Mouse (Mus musculus) lung, embryonic 16.5 days (tissue): ENCODE measurements at regions not wholly inside any gene's neighbourhood (a gene's known extent, or its start where the extent isn't known, plus 50 kb on each side); places are given as distances from the start of the nearest gene placed in this dataset.

Experiments used
- ATAC-seq: fragments of 200-750 bp; cut with Nextera tagmentation; 2 replicates; pipeline ENCODE4 v1.8.0; 2017; ENCODE audit warnings: low read depth, mild to moderate bottlenecking, moderate library complexity
- H3K27ac ChIP-seq: fragments of 300-500 bp; sonication (generic); 2 replicates; pipeline ENCODE4 v1.5.1; 2014; ENCODE audit warnings: mild to moderate bottlenecking, control low read depth, low read length
- H3K27me3 ChIP-seq: fragments of 300-500 bp; sonication (generic); 2 replicates; pipeline ENCODE4 v1.6.1; 2014; ENCODE audit warnings: low read depth, low read length, mixed read lengths; ENCODE audit not compliant: control insufficient read depth, insufficient read depth
- H3K36me3 ChIP-seq: fragments of 300-500 bp; sonication (generic); 2 replicates; pipeline ENCODE4 v1.6.1; 2014; ENCODE audit warnings: low read length; ENCODE audit not compliant: control insufficient read depth, insufficient read depth
- H3K4me1 ChIP-seq: fragments of 300-500 bp; sonication (generic); replicated peaks from 2 replicates; pipeline ENCODE4 v1.6.1; 2014; ENCODE audit warnings: low read length, mixed read lengths; ENCODE audit not compliant: control insufficient read depth, insufficient read depth
- H3K4me2 ChIP-seq: fragments of 300-500 bp; sonication (generic); 2 replicates; pipeline ENCODE4 v1.6.1; 2014; ENCODE audit warnings: low read depth, low read length, control low read depth
- H3K4me3 ChIP-seq: fragments of 300-500 bp; sonication (generic); 2 replicates; pipeline ENCODE4 v1.5.1; 2014; ENCODE audit warnings: mild to moderate bottlenecking, low read length, control low read depth
- H3K9ac ChIP-seq: fragments of 300-500 bp; sonication (generic); 2 replicates; pipeline ENCODE4 v1.6.1; 2014; ENCODE audit warnings: low read length, control low read depth
- H3K9me3 ChIP-seq: fragments of 300-500 bp; sonication (generic); 2 replicates; pipeline ENCODE4 v1.6.1; 2016; ENCODE audit warnings: low read length; ENCODE audit not compliant: control insufficient read depth
- WGBS: fragments of 180-500 bp; shearing (Covaris S2); extraction: QIAGEN DNeasy Blood & Tissue Kit; methylation state at CpG from one replicate; pipeline ENCODE4 v1.1.7; 2014; 5-methylcytosine and 5-hydroxymethylcytosine counted together

- Histone ChIP-seq H3K4me2 (no peak overlapping the region), H3K36me3 (no peaks in the 10 kb centered on the region), H3K27me3 (no peaks in the 10 kb centered on the region), H3K4me1 (peaks cover 68% of the 10 kb centered on the region), H3K4me3 (no peak overlapping the region), H3K9me3 (no peaks in the 10 kb centered on the region), H3K9ac (no peak overlapping the region), H3K27ac (no peak overlapping the region)
- no peak for ATAC-seq
- 81% methylated on average over 6 of the region's 6 CpGs for WGBS
Measured at GRCm38 (mm10) chr12:86821183-86821582, 63.4 kb downstream of the Irf2bpl start.

- peak overlapping the region; percentile 67 for H3K27ac ChIP-seq
- H3K9me3 ChIP-seq = no peaks in the 10 kb centered on the region
- H3K4me2 ChIP-seq = no peak overlapping the region
- H3K4me3 ChIP-seq = no peak overlapping the region
- no peak for ATAC-seq
- H3K4me1 ChIP-seq = peaks cover 55% of the 10 kb centered on the region
- no peaks in the 10 kb centered on the region for H3K36me3 ChIP-seq
- 89% methylated on average over 6 of the region's 6 CpGs for WGBS
- H3K27me3 ChIP-seq = no peaks in the 10 kb centered on the region
- no peak overlapping the region for H3K9ac ChIP-seq
Measured at GRCm38 (mm10) chr12:86819568-86819967, 65.0 kb downstream of the Irf2bpl start.

GRCm38 (mm10) chr12:86819163-86819562 is 65.4 kb downstream of the Irf2bpl start:
- Histone ChIP-seq H3K9me3 (no peaks in the 10 kb centered on the region), H3K9ac (no peak overlapping the region), H3K27me3 (no peaks in the 10 kb centered on the region), H3K36me3 (no peaks in the 10 kb centered on the region), H3K4me3 (no peak overlapping the region), H3K4me2 (no peak overlapping the region), H3K4me1 (peaks cover 51% of the 10 kb centered on the region), H3K27ac (peak overlapping the region; percentile 67)
- WGBS = 34% methylated on average over 5 of the region's 5 CpGs
- peak; percentile 39; the same call in 1 of the 2 replicates for ATAC-seq

- Histone ChIP-seq H3K27ac (0 out of 2 replicates have a peak overlapping the region, but pooled peaks have one; percentile 65), H3K4me1 (peaks cover 42% of the 10 kb centered on the region), H3K9ac (peak overlapping the region; percentile 0; the same call in 1 of the 2 replicates), H3K36me3 (no peaks in the 10 kb centered on the region), H3K4me3 (no peak overlapping the region), H3K27me3 (no peaks in the 10 kb centered on the region), H3K9me3 (no peaks in the 10 kb centered on the region), H3K4me2 (no peak overlapping the region)
- ATAC-seq = no peak
- WGBS = 19% methylated on average over 2 of the region's 2 CpGs
Measured at GRCm38 (mm10) chr12:86818201-86818600, 66.4 kb downstream of the Irf2bpl start.

GRCm38 (mm10) chr12:86816702-86817610 is 67.6 kb downstream of the Irf2bpl start:
- H3K27me3 ChIP-seq = no peaks in the 10 kb centered on the region
- no peak overlapping the region for H3K4me3 ChIP-seq
- H3K4me2 ChIP-seq = no peak overlapping the region
- H3K27ac ChIP-seq = peak overlapping the region; percentile 65
- ATAC-seq = peak; percentile 34
- H3K9ac ChIP-seq = peak overlapping the region; percentile 34
- peaks cover 41% of the 10 kb centered on the region for H3K4me1 ChIP-seq
- H3K36me3 ChIP-seq = no peaks in the 10 kb centered on the region
- H3K9me3 ChIP-seq = no peaks in the 10 kb centered on the region
- WGBS = 23% methylated on average over 11 of the region's 11 CpGs

- no peaks in the 10 kb centered on the region for H3K9me3 ChIP-seq
- H3K4me1 ChIP-seq = peaks cover 43% of the 10 kb centered on the region
- peak overlapping the region; percentile 65 for H3K27ac ChIP-seq
- peak; percentile 16 for ATAC-seq
- H3K4me3 ChIP-seq = no peak overlapping the region
- H3K27me3 ChIP-seq = no peaks in the 10 kb centered on the region
- no peaks in the 10 kb centered on the region for H3K36me3 ChIP-seq
- H3K9ac ChIP-seq = 0 out of 2 replicates have a peak overlapping the region, but pooled peaks have one; percentile 14
- WGBS = 11% methylated on average over 6 of the region's 6 CpGs
- no peak overlapping the region for H3K4me2 ChIP-seq
Measured at GRCm38 (mm10) chr12:86816171-86816701, 68.4 kb downstream of the Irf2bpl start.

- Histone ChIP-seq H3K36me3 (no peaks in the 10 kb centered on the region), H3K27me3 (no peaks in the 10 kb centered on the region), H3K9me3 (no peaks in the 10 kb centered on the region), H3K4me2 (no peak overlapping the region), H3K9ac (no peak overlapping the region), H3K4me3 (no peak overlapping the region), H3K4me1 (peaks cover 53% of the 10 kb centered on the region), H3K27ac (no peak overlapping the region)
- WGBS = 86% methylated on average over 7 of the region's 7 CpGs
- no peak for ATAC-seq
Measured at GRCm38 (mm10) chr12:86814740-86815139, 69.9 kb downstream of the Irf2bpl start.
